Mouse (Mus musculus) adrenal gland, adult 8-10 months (tissue): ENCODE measurements around the gene Arhgap5. TPM values are rescaled to one million over a fixed set of nuclear protein-coding genes. Genes with fewer than 3 reads are reported as not detected.

Experiments
- total RNA-seq, 4 experiments: library from RNA; stranded (reverse); gene quantifications; 2 replicates each; pipeline ENCODE4 v1.2.4; 2022

The Arhgap5 gene
- total RNA-seq, 4 experiments from 2014 or later: 59.8 to 108 (median 84.4) TPM

Other genes starting within 250 kb of the Arhgap5 start
- 1 to 10 TPM; 2.4 to 6.1 (median 4.5) TPM for gene Akap6, start 195.4 kb downstream of the Arhgap5 start, total RNA-seq